ENCODE assay signal across 19 mouse cellular contexts in the genomic region with DNA sequence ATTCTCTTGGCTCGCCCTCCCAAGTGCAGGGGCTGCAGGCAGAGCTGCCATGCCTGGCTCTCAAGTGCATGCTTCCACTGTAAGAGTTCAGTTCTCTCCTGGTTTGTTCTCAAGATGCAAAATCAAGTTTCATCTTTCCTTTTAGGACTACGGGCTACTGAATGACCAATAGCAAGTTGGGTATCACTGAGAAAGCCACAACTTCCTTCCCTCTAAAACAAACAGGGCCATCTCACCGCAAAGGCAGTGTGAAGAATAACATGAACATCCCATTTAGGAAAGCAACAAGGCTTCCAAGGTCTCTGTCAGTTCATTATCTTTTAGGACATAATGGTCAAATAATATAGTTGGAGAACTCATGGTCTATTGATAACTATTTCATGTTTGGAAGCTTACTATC. TPM values are rescaled to one million over a fixed set of nuclear protein-coding genes. Genes with fewer than 3 reads are reported as not detected.
DNase-seq lines count a peak whose midpoint lies in the region; ATAC-seq and TF ChIP-seq lines count a peak whose summit lies in the region.
"Had no signal": no experiment of that assay in that cellular context is flagged by ENCODE, and none has a peak within 500 bp of the region (broad histone marks: within the 10 kb centered on the region; RNA-seq: fewer than 3 reads in every experiment).

No protein-coding gene starts in this region.

- 0 out of 2 replicates have a peak overlapping the region, but pooled peaks have one; percentile 2 for H3K27ac ChIP-seq in layer of hippocampus, adult 2 months
- H3K27ac ChIP-seq in intestine, embryonic 15.5 days, result no peak overlapping the region
- H3K27ac ChIP-seq: embryonic facial prominence, embryonic 12.5 days; embryonic facial prominence, embryonic 15.5 days; hindbrain, embryonic 14.5 days; hindbrain, postnatal 0 days had no signal

- peaks cover 13% of the 10 kb centered on the region for H3K36me3 ChIP-seq in intestine, embryonic 15.5 days

- 86% methylated on average over 3 of the region's 3 CpGs for WGBS in intestine, embryonic 15.5 days

- H3K9me3 ChIP-seq in intestine, embryonic 15.5 days, result no peaks in the 10 kb centered on the region
- H3K9me3 ChIP-seq: embryonic facial prominence, embryonic 12.5 days; embryonic facial prominence, embryonic 15.5 days had no signal

- H3K27me3 ChIP-seq in intestine, embryonic 15.5 days (replicated peaks), result no peaks in the 10 kb centered on the region
- H3K27me3 ChIP-seq: embryonic facial prominence, embryonic 12.5 days; embryonic facial prominence, embryonic 15.5 days had no signal

- no peak for DNase-seq in layer of hippocampus, adult 2 months (ENCODE audit: low spot score in 2 of 2)
- no peak for DNase-seq in layer of hippocampus, postnatal 10 days (ENCODE audit: low spot score in 2 of 2)
- DNase-seq in 416B (ENCODE audit: low read depth) (peak; percentile 82), A20 (ENCODE audit: low read depth, low spot score) (peak; percentile 39)
- no peak for DNase-seq in cerebellum, postnatal 25 days
- DNase-seq: adrenal gland, adult 8-10 months; B cell, adult 2 months; cerebellum, adult 11-12 months; cerebellum, adult 8-10 months had no signal

- H3K4me3 ChIP-seq in layer of hippocampus, adult 2 months, result no peak overlapping the region
- H3K4me3 ChIP-seq in intestine, embryonic 15.5 days (replicated peaks), result no peak overlapping the region
- H3K4me3 ChIP-seq: embryonic facial prominence, embryonic 12.5 days; embryonic facial prominence, embryonic 15.5 days had no signal

- no peak overlapping the region for H3K9ac ChIP-seq in intestine, embryonic 15.5 days
- H3K9ac ChIP-seq: embryonic facial prominence, embryonic 12.5 days; embryonic facial prominence, embryonic 15.5 days; hindbrain, embryonic 14.5 days had no signal

- TF ChIP-seq CTCF in layer of hippocampus, adult 2 months (conservative IDR thresholded peaks at IDR 0.05), result no peak

- peak; percentile 62 for ATAC-seq in granulocyte monocyte progenitor cell, adult 5-6 weeks (replicated peaks; ENCODE audit: poor library complexity, severe bottlenecking)
- ATAC-seq in intestine, embryonic 15.5 days, result no peak
- ATAC-seq: forebrain, embryonic 16.5 days; hindbrain, postnatal 0 days; inflammation-experienced regulatory T-cells, adult 6 months; intestine, postnatal 0 days had no signal

- H3K4me2 ChIP-seq in intestine, embryonic 15.5 days (replicated peaks), result no peak overlapping the region
- H3K4me2 ChIP-seq: embryonic facial prominence, embryonic 12.5 days; embryonic facial prominence, embryonic 15.5 days; heart, embryonic 11.5 days; hindbrain, embryonic 14.5 days had no signal

- H3K4me1 ChIP-seq in intestine, embryonic 15.5 days (replicated peaks), result peaks cover 11% of the 10 kb centered on the region; the same call in 1 of the 2 replicates

RNA-seq across cellular contexts. Expression of a gene that starts 13.4 kb away (rescaled TPM):
- total RNA-seq in layer of hippocampus, adult 2 months (2021), result 10 to 100 TPM; 68.3 to 80.7 TPM
- total RNA-seq in layer of hippocampus, postnatal 10 days (2021), result 10 to 100 TPM; 50.5 to 54.6 TPM
- total RNA-seq in granulocyte monocyte progenitor cell, adult 5-6 weeks (2014; fragmentation: Nextera tagmentation), result 83.6 and 93.1 TPM in 2 replicates
- 7.4 and 10.8 TPM in 2 replicates for total RNA-seq in granulocyte monocyte progenitor cell, adult 5-6 weeks (2017)
- 11.5 and 13.1 TPM in 2 replicates for polyA plus RNA-seq in intestine, embryonic 15.5 days (2015; fragmentation: Nextera tagmentation; extraction: Ambion mirVana)

RNA-seq across cellular contexts. Expression of a gene that starts 52.9 kb away (rescaled TPM):
- 100 to 1,000 TPM; 309 to 349 TPM for total RNA-seq in layer of hippocampus, adult 2 months (2021)
- 100 to 1,000 TPM; 394 to 460 TPM for total RNA-seq in layer of hippocampus, postnatal 10 days (2021)
- 710 and 961 TPM in 2 replicates for total RNA-seq in granulocyte monocyte progenitor cell, adult 5-6 weeks (2014; fragmentation: Nextera tagmentation)
- total RNA-seq in granulocyte monocyte progenitor cell, adult 5-6 weeks (2017), result 149 and 237 TPM in 2 replicates
- 920 and 926 TPM in 2 replicates for polyA plus RNA-seq in intestine, embryonic 15.5 days (2015; fragmentation: Nextera tagmentation; extraction: Ambion mirVana)

Comparison
In these comparisons a context has a peak if more than half of its experiments do, and no peak if none do; other contexts are left out.
1. DNase-seq: peak in 416B (single experiment) and A20 (single experiment); none in layer of hippocampus, adult 2 months (0 of 2), layer of hippocampus, postnatal 10 days (0 of 2) and cerebellum, postnatal 25 days (0 of 2).